Mouse (Mus musculus) left cerebral cortex, adult 8-10 months (tissue): Measurements from ENCODE around the gene Lgr5. TPM values are rescaled to one million over a fixed set of nuclear protein-coding genes. Genes with fewer than 3 reads are reported as not detected.

Source experiments
- DNase-seq, 2 experiments: peaks; one replicate each; pipeline ENCODE4 v3.0.0; 2022; ENCODE audit warnings: low spot score in 2 of 2
- total RNA-seq, 4 experiments: library from RNA; stranded (reverse); gene quantifications; 2 replicates each; pipeline ENCODE4 v1.2.4; 2022

Gene Lgr5
- total RNA-seq, 4 experiments from 2014 or later = 4.1 to 6.8 (median 5.6) TPM

- no peak for DNase-seq
Measured at GRCm38 (mm10) chr10:115571317-115571716, 16.3 kb downstream of the Lgr5 start.

DNA sequence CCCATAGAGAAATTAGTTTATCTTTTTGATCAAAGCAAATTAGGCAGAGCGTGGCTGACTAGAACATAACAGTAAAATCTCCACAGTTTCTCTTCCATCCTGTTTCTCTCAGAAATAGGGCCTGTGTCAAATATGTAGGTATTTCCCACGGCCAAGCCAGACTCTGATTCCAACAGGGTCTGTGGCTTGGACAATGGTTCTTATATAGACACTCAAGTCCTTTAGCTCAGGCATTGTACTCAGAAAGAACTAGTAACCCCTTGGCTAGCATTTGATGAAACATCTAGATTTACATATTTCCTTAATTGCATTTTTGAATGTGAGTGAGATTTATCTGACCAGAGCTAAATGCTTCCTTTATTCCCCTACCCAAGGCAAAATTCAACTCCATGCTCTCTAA is 17.0 kb downstream of the Lgr5 start:
- no peak for DNase-seq

GRCm38 (mm10) chr10:115569712-115570491 is 17.7 kb downstream of the Lgr5 start, which contains the start of gene A930009A15Rik:
Gene A930009A15Rik, plus strand, starts transcription at chr10:115569986.
- no peak for DNase-seq

- DNase-seq = no peak
Measured at GRCm38 (mm10) chr10:115563961-115564360, 23.6 kb downstream of the Lgr5 start.

- no peak for DNase-seq
Measured at GRCm38 (mm10) chr10:115562911-115563686, 24.5 kb downstream of the Lgr5 start.

- DNase-seq = peak in 1 of 2 experiments; percentile 9
Measured at GRCm38 (mm10) chr10:115561136-115561880, 26.3 kb downstream of the Lgr5 start.

DNA sequence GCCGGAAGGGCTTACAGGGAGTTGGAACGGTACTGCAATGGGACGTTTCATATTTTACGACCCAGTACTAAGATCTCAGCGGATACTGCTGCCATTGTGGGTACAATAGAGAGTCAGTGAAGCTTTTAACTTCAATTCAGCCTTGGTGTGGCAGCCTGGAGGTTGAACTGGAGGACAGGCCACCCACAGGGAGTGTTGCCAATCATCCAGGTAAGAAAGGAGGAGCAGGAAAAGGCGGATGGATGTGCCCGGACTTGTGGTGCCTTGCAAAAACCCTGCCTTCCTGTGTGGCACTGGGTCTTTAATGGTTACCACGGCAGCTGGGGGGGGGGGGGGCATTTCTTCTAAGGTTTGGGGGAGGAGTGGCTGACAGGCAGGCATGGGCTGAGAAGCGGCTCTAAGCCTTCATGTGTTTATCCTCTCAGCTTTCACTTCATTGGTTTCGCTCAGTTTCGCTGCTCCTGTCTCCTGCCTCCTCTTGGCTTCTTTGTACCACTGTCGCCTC is 30.8 kb downstream of the Lgr5 start:
- no peak for DNase-seq

DNA sequence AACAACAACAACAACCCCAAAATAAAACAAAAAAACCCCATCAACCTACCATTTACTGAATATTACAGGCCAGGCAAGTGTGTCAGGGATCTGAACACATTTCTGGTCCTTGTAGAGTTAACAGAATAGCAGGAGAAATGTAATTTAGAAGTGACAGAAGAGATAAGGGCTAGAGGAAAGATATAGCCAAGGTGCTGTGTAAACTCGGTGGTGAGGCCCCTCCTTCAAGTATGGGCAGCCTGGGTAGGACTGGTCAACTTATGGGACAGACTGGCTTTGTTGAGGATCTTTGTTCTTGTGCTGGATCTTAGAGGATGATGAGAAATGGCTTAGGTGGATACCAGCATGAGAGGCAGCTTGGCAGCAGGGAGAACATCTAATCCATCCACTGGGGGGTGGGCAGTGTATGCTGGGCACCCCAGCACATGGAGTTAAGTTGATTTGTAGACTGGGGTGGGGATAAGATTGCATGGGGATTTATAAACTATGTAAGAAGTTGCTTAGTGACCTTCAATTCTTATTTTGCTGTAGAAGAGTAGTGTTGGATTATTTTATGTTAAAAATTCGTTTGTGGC is 32.3 kb downstream of the Lgr5 start:
- DNase-seq = no peak

GRCm38 (mm10) chr10:115553352-115554113 is 34.0 kb downstream of the Lgr5 start:
- DNase-seq = no peak

DNA sequence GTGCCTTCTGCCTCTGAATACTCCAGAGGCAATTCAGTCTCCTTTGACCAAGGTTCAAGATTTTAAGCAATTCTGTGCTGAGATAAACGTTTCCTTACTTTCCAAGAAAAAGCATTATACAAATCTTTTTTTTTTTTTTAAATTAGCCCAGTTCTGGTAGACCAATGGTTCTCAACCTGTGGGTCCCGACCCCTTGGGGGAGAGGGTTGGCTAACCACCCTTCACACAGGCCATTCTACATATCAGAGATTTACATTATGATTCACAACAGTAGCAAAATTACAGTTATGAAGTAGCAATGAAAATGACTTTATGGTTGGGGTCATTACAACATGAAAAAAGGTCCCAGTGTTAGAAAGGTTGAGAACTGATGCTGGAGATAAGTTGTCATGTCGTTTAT is 36.5 kb downstream of the Lgr5 start:
- no peak for DNase-seq

GRCm38 (mm10) chr10:115550253-115550652 is 37.3 kb downstream of the Lgr5 start:
- no peak for DNase-seq

DNA sequence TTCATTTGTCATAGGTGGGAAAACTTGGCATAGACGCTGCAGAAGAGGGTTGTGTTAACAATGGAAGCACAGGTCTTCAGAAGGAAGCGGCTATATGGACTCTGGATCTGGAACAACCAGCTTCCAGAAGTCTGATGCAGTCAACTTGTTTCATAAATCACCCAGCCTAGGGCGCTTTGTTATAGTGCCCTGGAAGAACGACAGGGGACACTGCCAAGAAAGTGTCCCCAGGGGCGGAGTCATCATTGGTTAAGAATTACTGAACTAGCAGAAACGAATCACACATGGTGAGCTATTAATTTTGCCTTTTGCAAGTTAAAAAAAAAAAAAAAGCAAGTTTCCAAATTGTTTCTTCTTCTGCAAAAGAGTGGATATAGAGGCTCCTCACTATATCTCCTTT is 44.7 kb downstream of the Lgr5 start:
- DNase-seq = no peak

GRCm38 (mm10) chr10:115530746-115531145 is 56.8 kb downstream of the Lgr5 start:
- no peak for DNase-seq

DNA sequence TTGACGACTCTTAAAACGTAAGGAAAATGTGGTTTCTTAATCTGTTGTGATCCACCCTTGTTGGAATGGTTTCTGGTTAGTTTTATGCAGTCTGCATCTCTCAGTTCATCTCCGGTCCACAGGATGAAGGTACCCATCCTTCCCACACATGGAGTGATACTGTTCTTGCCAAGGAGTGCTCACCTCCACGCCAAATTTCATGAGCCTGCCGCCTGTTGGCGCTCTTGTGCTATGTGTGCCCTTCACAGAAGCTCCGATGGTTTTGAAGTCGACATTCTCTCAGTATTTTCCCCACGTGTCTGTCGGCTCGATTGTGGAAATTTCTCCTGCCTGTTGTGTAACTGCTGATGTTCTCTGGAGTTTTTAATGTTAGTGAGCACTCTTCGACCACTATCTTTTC is 57.8 kb downstream of the Lgr5 start:
- DNase-seq = no peak

DNA sequence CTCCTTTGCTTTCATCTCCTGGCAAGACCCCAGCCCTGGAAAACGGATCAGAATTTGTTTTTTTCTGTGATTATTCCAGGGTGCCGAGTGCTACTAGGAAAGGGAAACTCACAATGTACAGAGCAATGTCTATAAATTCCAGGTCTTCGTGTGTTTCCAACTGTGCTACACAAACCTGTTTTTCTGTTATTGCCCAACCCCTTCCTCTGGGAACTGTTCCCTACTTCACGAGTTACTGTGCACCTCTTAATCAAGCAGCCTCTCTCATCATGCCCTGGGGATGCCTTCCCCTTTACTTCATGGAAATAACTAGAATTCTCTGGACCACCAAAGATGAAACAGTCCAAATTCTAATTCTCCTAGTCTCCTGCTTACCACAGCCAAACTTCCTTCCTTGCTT is 58.7 kb downstream of the Lgr5 start:
- no peak for DNase-seq

DNA sequence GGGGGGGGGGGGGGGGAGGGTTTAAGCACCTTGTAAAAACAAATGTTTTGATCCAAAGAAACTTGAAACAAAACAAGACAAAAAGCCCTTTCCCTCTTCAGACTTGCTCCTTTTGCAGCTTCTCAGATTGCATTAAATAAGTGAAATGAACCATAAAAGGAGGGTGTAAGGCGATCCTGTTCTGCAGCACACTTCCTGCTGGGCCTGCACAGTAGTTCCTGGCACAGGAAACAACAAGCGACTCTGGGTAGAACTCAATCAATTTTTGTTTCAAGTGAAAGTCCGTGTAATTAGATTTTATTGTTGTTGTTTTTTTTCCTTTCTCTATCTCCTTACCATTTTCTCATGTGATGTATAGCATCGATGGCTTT is 66.5 kb downstream of the Lgr5 start:
- DNase-seq = no peak

DNA sequence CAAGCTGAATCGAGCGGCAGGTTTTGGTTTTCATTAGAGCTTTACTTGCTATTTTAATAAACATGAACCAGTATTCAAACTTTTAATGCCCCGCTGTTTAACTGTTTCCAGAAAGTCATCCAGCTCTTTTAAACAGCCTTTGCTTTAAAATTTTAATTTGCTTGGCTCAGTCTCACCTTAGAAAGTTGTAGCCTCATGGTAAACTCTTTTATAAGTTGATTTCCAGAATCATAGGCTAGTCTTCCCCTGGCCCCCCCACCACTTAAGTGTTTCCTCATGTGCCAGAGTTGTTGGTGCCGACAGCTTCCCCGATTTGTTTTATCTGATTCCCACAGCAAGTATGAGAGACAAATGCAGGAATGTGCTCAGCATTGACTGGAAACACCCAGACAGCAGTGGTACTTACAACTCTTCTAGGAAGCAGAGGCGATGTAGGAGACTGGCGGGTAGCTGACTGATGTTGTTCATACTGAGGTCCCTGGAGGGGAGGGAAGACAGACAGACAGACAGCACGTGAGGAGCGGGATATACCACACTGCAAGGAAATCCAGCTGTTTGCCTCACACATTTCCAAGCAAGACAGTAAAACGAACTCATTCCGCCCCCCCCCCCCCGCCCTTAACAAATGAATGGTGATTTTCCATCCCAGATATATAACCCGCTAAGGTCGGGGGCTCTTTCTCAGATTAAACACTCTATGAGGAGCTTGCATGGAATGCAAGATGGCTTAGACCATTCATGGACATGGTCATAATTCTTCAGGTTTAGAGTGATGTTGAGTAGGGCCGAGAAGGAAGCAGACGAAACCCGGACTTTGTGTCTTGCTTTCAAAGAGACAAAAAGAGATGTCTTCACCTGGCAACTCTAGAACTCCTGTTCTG is 67.1 kb downstream of the Lgr5 start:
- DNase-seq = no peak

- DNase-seq = no peak
Measured at GRCm38 (mm10) chr10:115518845-115519244, 68.7 kb downstream of the Lgr5 start.

- DNase-seq = peak in 1 of 2 experiments; percentile 7
Measured at GRCm38 (mm10) chr10:115515503-115515902, 72.1 kb downstream of the Lgr5 start.

GRCm38 (mm10) chr10:115510959-115511358 is 76.6 kb downstream of the Lgr5 start:
- no peak for DNase-seq
